Mouse (Mus musculus) lung, embryonic 15.5 days (tissue): ENCODE data around the gene Gm17655. TPM values are rescaled to one million over a fixed set of nuclear protein-coding genes. Genes with fewer than 3 reads are reported as not detected.
A peak's percentile ranks its signal among the peaks of the same experiment; 100 is the strongest.

Experiments
- ATAC-seq: fragments of 200-750 bp; cut with Nextera tagmentation; 2 replicates; pipeline ENCODE4 v1.8.0; 2017; ENCODE audit warnings: moderate number of reproducible peaks, borderline replicate concordance; ENCODE audit not compliant: low FRiP score, low TSS enrichment; ENCODE audit errors: extremely low read depth
- H3K27ac ChIP-seq: fragments of 300-500 bp; sonication (generic); 2 replicates; pipeline ENCODE4 v1.5.1; 2015; ENCODE audit warnings: moderate library complexity, mild to moderate bottlenecking, inconsistent platforms
- H3K27me3 ChIP-seq: fragments of 300-500 bp; sonication (generic); 2 replicates; pipeline ENCODE4 v1.6.1; 2015; ENCODE audit warnings: inconsistent platforms
- H3K36me3 ChIP-seq: fragments of 300-500 bp; sonication (generic); 2 replicates; pipeline ENCODE4 v1.6.1; 2015; ENCODE audit warnings: inconsistent platforms
- H3K4me1 ChIP-seq: fragments of 300-500 bp; sonication (generic); 2 replicates; pipeline ENCODE4 v1.6.1; 2015; ENCODE audit warnings: inconsistent platforms
- H3K4me2 ChIP-seq: fragments of 300-500 bp; sonication (generic); 2 replicates; pipeline ENCODE4 v1.6.1; 2015; ENCODE audit warnings: inconsistent platforms, mild to moderate bottlenecking, moderate library complexity
- H3K4me3 ChIP-seq: fragments of 300-500 bp; sonication (generic); 2 replicates; pipeline ENCODE4 v1.5.1; 2015; ENCODE audit warnings: mild to moderate bottlenecking, inconsistent platforms
- H3K9ac ChIP-seq: fragments of 300-500 bp; sonication (generic); 2 replicates; pipeline ENCODE4 v1.6.1; 2015; ENCODE audit warnings: inconsistent platforms
- H3K9me3 ChIP-seq: fragments of 300-500 bp; sonication (generic); 2 replicates; pipeline ENCODE4 v1.6.1; 2016; ENCODE audit warnings: inconsistent platforms
- WGBS: fragments of 180-500 bp; shearing (Covaris S2); methylation state at CpG from one replicate; pipeline ENCODE4 v1.1.7; 2015; 5-methylcytosine and 5-hydroxymethylcytosine counted together
- polyA plus RNA-seq: library from polyadenylated mRNA; unstranded; fragments of >200 nt; fragmentation: Nextera tagmentation; extraction: Ambion mirVana; gene quantifications from 2 replicates; pipeline ENCODE4 v1.2.1, GENCODE M21; 2015

Gene Gm17655
- polyA plus RNA-seq, 1 experiment from 2014 or later, result 2.9 TPM

- Histone ChIP-seq H3K36me3 (peaks cover 38% of the 10 kb centered on the region), H3K27ac (no peak overlapping the region), H3K27me3 (no peaks in the 10 kb centered on the region), H3K4me3 (peak overlapping the region; percentile 35), H3K9ac (0 out of 2 replicates have a peak overlapping the region, but pooled peaks have one; percentile 19), H3K9me3 (no peaks in the 10 kb centered on the region), H3K4me1 (peaks cover 41% of the 10 kb centered on the region), H3K4me2 (peak overlapping the region; percentile 69)
- WGBS, result 13% methylated on average over 34 of the region's 34 CpGs
- ATAC-seq, result peak; percentile 9; the same call in 1 of the 2 replicates
Measured at GRCm38 (mm10) chr5:110101716-110102347, 29.5 kb upstream of the Gm17655 start.

- Histone ChIP-seq H3K27ac (peak overlapping the region; percentile 11; the same call in 1 of the 2 replicates), H3K9me3 (no peaks in the 10 kb centered on the region), H3K36me3 (peaks cover 33% of the 10 kb centered on the region), H3K27me3 (no peaks in the 10 kb centered on the region), H3K9ac (no peak overlapping the region; the same call in 1 of the 2 replicates), H3K4me1 (peaks cover 34% of the 10 kb centered on the region), H3K4me2 (peak overlapping the region; percentile 69), H3K4me3 (peak overlapping the region; percentile 35)
- 1% methylated on average over 34 of the region's 37 CpGs for WGBS
- peak; percentile 19 for ATAC-seq
Measured at GRCm38 (mm10) chr5:110100921-110101631, 28.8 kb upstream of the Gm17655 start.

- peaks cover 38% of the 10 kb centered on the region for H3K4me1 ChIP-seq
- ATAC-seq, result peak; percentile 16; the same call in 1 of the 2 replicates
- no peaks in the 10 kb centered on the region for H3K9me3 ChIP-seq
- H3K4me3 ChIP-seq, result peak within 1 kb of the TSS; percentile 35; the same call in 1 of the 2 replicates
- H3K27ac ChIP-seq, result peak within 1 kb of the TSS; percentile 90
- H3K4me2 ChIP-seq, result peak within 1 kb of the TSS; percentile 69
- no peak within 1 kb of the TSS for H3K9ac ChIP-seq
- peaks cover 22% of the 10 kb centered on the region for H3K36me3 ChIP-seq
- no peaks in the 10 kb centered on the region for H3K27me3 ChIP-seq
- 8% methylated on average over 25 of the region's 25 CpGs for WGBS
Measured at GRCm38 (mm10) chr5:110099656-110100580, 27.6 kb upstream of the Gm17655 start, which contains the start of gene Plcxd1. Gene Plcxd1 (plus strand): TSS chr5:110099969.

GRCm38 (mm10) chr5:110098991-110099477 is 26.7 kb upstream of the Gm17655 start:
- Histone ChIP-seq H3K27me3 (no peaks in the 10 kb centered on the region), H3K36me3 (peaks cover 13% of the 10 kb centered on the region), H3K27ac (peak overlapping the region; percentile 90), H3K9me3 (no peaks in the 10 kb centered on the region), H3K4me1 (peaks cover 41% of the 10 kb centered on the region), H3K4me2 (0 out of 2 replicates have a peak overlapping the region, but pooled peaks have one; percentile 69), H3K9ac (no peak overlapping the region), H3K4me3 (no peak overlapping the region)
- 39% methylated on average over 1 of the region's 1 CpGs for WGBS
- ATAC-seq, result peak; percentile 53

- Histone ChIP-seq H3K4me1 (peaks cover 17% of the 10 kb centered on the region), H3K27ac (peak overlapping the region; percentile 73), H3K36me3 (no peaks in the 10 kb centered on the region), H3K9me3 (no peaks in the 10 kb centered on the region), H3K4me3 (peak overlapping the region; percentile 54), H3K9ac (peak overlapping the region; percentile 47), H3K27me3 (no peaks in the 10 kb centered on the region), H3K4me2 (peak overlapping the region; percentile 87)
- WGBS, result 4% methylated on average over 4 of the region's 4 CpGs
- ATAC-seq, result no peak
Measured at GRCm38 (mm10) chr5:110094847-110095213, 22.5 kb upstream of the Gm17655 start.

GRCm38 (mm10) chr5:110094030-110094846 is 21.9 kb upstream of the Gm17655 start, which contains the start of gene Gm35315:
Gene Gm35315 (minus strand): TSS chr5:110094420.
- WGBS, result 3% methylated on average over 24 of the region's 25 CpGs
- Histone ChIP-seq H3K4me3 (peak within 1 kb of the TSS; percentile 54), H3K36me3 (no peaks in the 10 kb centered on the region), H3K9me3 (no peaks in the 10 kb centered on the region), H3K4me2 (peak within 1 kb of the TSS; percentile 87), H3K27me3 (no peaks in the 10 kb centered on the region), H3K4me1 (peaks cover 15% of the 10 kb centered on the region), H3K9ac (peak within 1 kb of the TSS; percentile 55), H3K27ac (peak within 1 kb of the TSS; percentile 73)
- peak; percentile 94 for ATAC-seq

- H3K9me3 ChIP-seq, result no peaks in the 10 kb centered on the region
- peaks cover 9% of the 10 kb centered on the region for H3K4me1 ChIP-seq
- no peak overlapping the region for H3K4me2 ChIP-seq
- H3K36me3 ChIP-seq, result no peaks in the 10 kb centered on the region
- no peak overlapping the region for H3K9ac ChIP-seq
- H3K27ac ChIP-seq, result no peak overlapping the region
- no peak for ATAC-seq
- WGBS, result 62% methylated on average over 2 of the region's 2 CpGs
- H3K4me3 ChIP-seq, result no peak overlapping the region
- no peaks in the 10 kb centered on the region for H3K27me3 ChIP-seq
Measured at GRCm38 (mm10) chr5:110091546-110091945, 19.2 kb upstream of the Gm17655 start.

GRCm38 (mm10) chr5:110086161-110086866 is 14.0 kb upstream of the Gm17655 start:
- Histone ChIP-seq H3K36me3 (no peaks in the 10 kb centered on the region), H3K27ac (no peak overlapping the region), H3K9ac (no peak overlapping the region), H3K4me1 (no peaks in the 10 kb centered on the region), H3K9me3 (no peaks in the 10 kb centered on the region), H3K4me3 (no peak overlapping the region), H3K4me2 (no peak overlapping the region), H3K27me3 (no peaks in the 10 kb centered on the region)
- 29% methylated on average over 14 of the region's 14 CpGs for WGBS
- no peak for ATAC-seq

GRCm38 (mm10) chr5:110082961-110083360 is 10.6 kb upstream of the Gm17655 start:
- WGBS, result 67% methylated on average over 4 of the region's 4 CpGs
- H3K27me3 ChIP-seq, result no peaks in the 10 kb centered on the region
- no peak for ATAC-seq
- H3K27ac ChIP-seq, result no peak overlapping the region
- no peaks in the 10 kb centered on the region for H3K4me1 ChIP-seq
- H3K9me3 ChIP-seq, result peaks cover 8% of the 10 kb centered on the region; the same call in 1 of the 2 replicates
- peaks cover 9% of the 10 kb centered on the region; the same call in 1 of the 2 replicates for H3K36me3 ChIP-seq
- H3K9ac ChIP-seq, result no peak overlapping the region
- H3K4me3 ChIP-seq, result no peak overlapping the region
- H3K4me2 ChIP-seq, result no peak overlapping the region

GRCm38 (mm10) chr5:110057637-110058408 is 14.5 kb downstream of the Gm17655 start:
- no peaks in the 10 kb centered on the region for H3K36me3 ChIP-seq
- peak; percentile 99 for ATAC-seq
- H3K9ac ChIP-seq, result peak overlapping the region; percentile 58
- no peaks in the 10 kb centered on the region for H3K4me1 ChIP-seq
- H3K4me2 ChIP-seq, result peak overlapping the region; percentile 57
- H3K27ac ChIP-seq, result peak overlapping the region; percentile 71
- H3K4me3 ChIP-seq, result peak overlapping the region; percentile 60
- no peaks in the 10 kb centered on the region for H3K9me3 ChIP-seq
- 2% methylated on average over 19 of the region's 19 CpGs for WGBS
- H3K27me3 ChIP-seq, result no peaks in the 10 kb centered on the region
